Mouse (Mus musculus): ENCODE results near the gene Ltc4s. TPM values are rescaled to one million over a fixed set of nuclear protein-coding genes. Genes with fewer than 3 reads are reported as not detected.

Ltc4s gene
- total RNA-seq, 2 experiments from 2014 or later: 5.9 to 10.2 TPM

GRCm38 (mm10) chr11:50248473-50249171 is 10.2 kb upstream of the Ltc4s start:
- DNase-seq: no peak

- DNase-seq: peak in 1 of 2 experiments; percentile 55
Measured at GRCm38 (mm10) chr11:50245269-50245668, 6.9 kb upstream of the Ltc4s start.

- no peak for DNase-seq
Measured at GRCm38 (mm10) chr11:50243926-50244325, 5.5 kb upstream of the Ltc4s start.

GRCm38 (mm10) chr11:50240235-50240911 is 2.0 kb upstream of the Ltc4s start:
- DNase-seq: peak in 1 of 2 experiments; percentile 63

- no peak for DNase-seq
Measured at GRCm38 (mm10) chr11:50238821-50239791, 690 bp upstream of the Ltc4s start.

- no peak for DNase-seq
Measured at GRCm38 (mm10) chr11:50236937-50237835, 1.2 kb downstream of the Ltc4s start.

- DNase-seq: peak; percentile 89 to 93
Measured at GRCm38 (mm10) chr11:50236540-50236936, 1.9 kb downstream of the Ltc4s start.

- DNase-seq: no peak
Measured at GRCm38 (mm10) chr11:50234606-50235005, 3.8 kb downstream of the Ltc4s start.

GRCm38 (mm10) chr11:50233993-50234392 is 4.4 kb downstream of the Ltc4s start:
- DNase-seq: no peak

GRCm38 (mm10) chr11:50233022-50233421 is 5.4 kb downstream of the Ltc4s start:
- no peak for DNase-seq

- DNase-seq: peak in 1 of 2 experiments; percentile 78
Measured at GRCm38 (mm10) chr11:50231411-50231810, 7.0 kb downstream of the Ltc4s start.

GRCm38 (mm10) chr11:50230481-50231304 is 7.7 kb downstream of the Ltc4s start:
- no peak for DNase-seq

GRCm38 (mm10) chr11:50229252-50229910 is 9.0 kb downstream of the Ltc4s start:
- DNase-seq: peak in 1 of 2 experiments; percentile 63

- DNase-seq: no peak
Measured at GRCm38 (mm10) chr11:50228772-50229171, 9.6 kb downstream of the Ltc4s start.

- peak in 1 of 2 experiments; percentile 7 for DNase-seq
Measured at GRCm38 (mm10) chr11:50227736-50228135, 10.7 kb downstream of the Ltc4s start.

GRCm38 (mm10) chr11:50227226-50227625 is 11.2 kb downstream of the Ltc4s start:
- peak in 1 of 2 experiments; percentile 59 for DNase-seq

GRCm38 (mm10) chr11:50226406-50226805 is 12.0 kb downstream of the Ltc4s start:
- DNase-seq: no peak

- DNase-seq: peak in 1 of 2 experiments; percentile 69
Measured at GRCm38 (mm10) chr11:50225611-50226378, 12.6 kb downstream of the Ltc4s start.

Measured in heart, adult 18-20 months (tissue).